Mouse (Mus musculus) CH12.LX (cell line): ENCODE data around the gene Agxt.

Experiments used
- CTCF ChIP-seq, 2 experiments: IDR thresholded peaks in 1 of 2; conservative IDR thresholded peaks in 1 of 2; 2 replicates each; pipeline ENCODE4 v1.5.1; 2011 to 2012; ENCODE audit warnings: low read depth in 2 of 2, low read length in 2 of 2, improper control_type of control experiment in 1 of 2, inconsistent platforms in 1 of 2, mild to moderate bottlenecking in 1 of 2, moderate library complexity in 1 of 2
- E2F4 ChIP-seq: IDR thresholded peaks from 2 replicates; pipeline ENCODE4 v1.6.1; 2011; ENCODE audit warnings: low read depth, low read length, improper control_type of control experiment; ENCODE audit not compliant: insufficient replicate concordance
- USF2 ChIP-seq: conservative IDR thresholded peaks from 2 replicates; pipeline ENCODE4 v1.6.1; 2011; ENCODE audit warnings: low read depth, low read length, improper control_type of control experiment

GRCm38 (mm10) chr1:93100576-93101491, 34.2 kb upstream of the Agxt start:
- no peak for TF ChIP-seq CTCF (conservative IDR thresholded peaks at IDR 0.05 in 1 of 2, IDR thresholded peaks at IDR 0.05 in 1 of 2; ENCODE audit: low read depth in 2 of 2, low read length in 2 of 2)
- no peak for TF ChIP-seq USF2
- TF ChIP-seq E2F4, result no peak
